Mouse (Mus musculus) heart, adult 2 months (tissue): ENCODE measurements around the gene Pax3.

ENCODE experiments used
- CTCF ChIP-seq: fragments of 200-600 bp; IDR thresholded peaks from 2 replicates; pipeline ENCODE4 v1.8.1; 2022; ENCODE audit warnings: antibody characterized with exemption, mild to moderate bottlenecking, moderate library complexity
- POLR2A ChIP-seq: fragments of 200-500 bp; IDR thresholded peaks from 2 replicates; pipeline ENCODE4 v1.6.1; 2011; ENCODE audit warnings: mild to moderate bottlenecking, low read depth, low read length, control low read depth; ENCODE audit not compliant: insufficient read depth

DNA sequence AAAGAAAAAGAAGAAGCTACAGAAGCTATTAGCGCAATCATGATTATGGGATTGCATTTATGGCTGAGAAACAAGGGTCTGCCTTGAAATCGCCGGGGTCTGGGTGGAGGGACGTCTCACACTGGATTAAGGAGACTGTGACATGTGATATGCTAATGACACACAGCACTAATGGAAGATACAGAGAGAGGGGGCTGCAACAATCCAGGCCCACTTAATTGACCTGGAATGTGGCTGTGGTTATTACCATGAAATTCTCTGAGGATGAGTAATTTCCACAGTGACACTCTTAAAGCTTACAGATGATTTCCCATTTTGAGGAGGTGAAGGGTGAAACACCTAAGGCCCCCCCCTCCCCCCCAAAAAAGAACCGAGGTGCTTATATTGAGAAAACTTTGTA, 136.1 kb downstream of the Pax3 start:
- no peak for TF ChIP-seq POLR2A
- no peak for TF ChIP-seq CTCF
